Mouse (Mus musculus) regulatory T cell (primary cell): Measurements from ENCODE around the gene Itpripl2.

Source experiments
- in situ Hi-C: fragments of 300-600 bp; cut with MboI, MseI; formaldehyde crosslinking; loops from one replicate; pipeline ENCODE4 v1.15.1; 2025; ENCODE audit warnings: high pct_unique_total_duplicates

Gene Itpripl2

DNA sequence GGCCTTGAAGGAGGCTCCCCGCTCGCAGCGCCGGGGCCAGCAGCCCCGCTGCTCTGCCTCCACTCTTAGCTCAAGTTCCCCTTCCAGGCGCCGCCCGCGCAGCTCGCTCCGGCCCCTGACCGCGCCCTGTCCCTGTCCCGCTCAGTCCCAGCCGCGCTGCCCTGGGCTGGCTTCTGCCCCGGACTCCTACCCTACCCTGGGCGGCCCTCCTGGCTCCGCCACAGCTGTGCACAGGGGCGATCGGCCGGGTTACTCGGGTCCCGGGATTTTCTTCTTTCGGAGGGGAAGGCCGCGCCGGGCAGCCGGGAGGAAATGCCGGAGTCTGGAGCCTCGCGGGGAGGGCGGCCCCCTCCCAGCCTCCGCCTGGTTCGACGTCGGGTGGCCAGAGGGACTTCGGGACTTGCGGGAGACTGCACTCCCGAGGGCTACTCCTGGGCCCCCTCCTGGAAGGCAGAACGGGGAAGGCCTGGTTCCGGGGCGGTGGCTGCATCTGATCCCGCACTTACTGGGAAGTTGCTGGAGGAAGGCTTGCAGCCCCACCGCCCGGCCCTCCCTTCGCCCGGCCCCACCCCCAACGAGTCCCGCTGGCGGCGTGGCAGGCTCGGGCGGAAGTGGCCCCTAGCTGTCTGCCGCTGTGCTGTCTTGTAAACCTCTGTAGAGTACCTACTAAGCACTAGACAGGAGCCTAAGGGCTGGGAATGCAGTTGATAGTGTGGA is at the start of gene Itpripl2:
Gene Itpripl2 (minus strand): TSS at position 545 of the 717 bp plus-strand sequence.
- in situ Hi-C loops, result no loop called here

DNA sequence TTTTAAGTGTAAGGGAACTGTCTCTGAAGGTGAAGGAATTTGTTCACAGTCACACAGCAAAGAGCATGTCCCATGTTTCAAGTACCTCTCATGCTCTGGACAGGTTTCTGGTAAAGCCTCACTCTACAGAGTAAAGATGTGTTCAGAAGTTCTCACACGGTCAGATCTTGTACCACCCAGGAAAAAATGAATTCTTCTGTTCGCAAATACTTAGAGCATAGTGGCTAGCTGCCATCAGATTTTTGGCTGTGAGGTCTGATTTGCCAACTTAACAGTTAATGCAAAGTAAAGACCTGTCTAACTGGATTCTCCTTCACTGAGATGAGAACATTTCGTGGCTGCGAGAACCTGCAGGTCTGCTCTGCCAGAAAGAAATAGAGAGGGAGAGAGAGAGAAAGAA is 43.3 kb upstream of the Itpripl2 start:
- in situ Hi-C loops, result no loop called here

DNA sequence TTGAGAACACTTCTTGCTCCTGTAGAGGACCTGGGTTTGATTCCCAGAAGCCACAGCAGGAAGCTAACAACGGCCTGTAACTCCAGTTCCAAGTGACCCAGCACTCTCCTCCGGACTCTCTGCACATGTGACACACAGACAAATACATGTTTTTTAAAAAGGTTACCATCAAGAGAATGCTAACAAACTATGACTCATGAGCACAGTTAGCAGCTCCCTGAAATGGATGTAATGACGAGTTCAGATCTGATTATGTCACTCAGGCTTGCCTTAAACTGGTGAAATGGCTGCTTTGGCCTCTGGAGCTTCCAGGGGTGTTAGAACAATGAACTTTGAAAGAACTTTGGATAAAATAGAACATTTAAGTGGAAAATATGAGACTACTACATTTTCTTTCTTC is 42.6 kb upstream of the Itpripl2 start:
- in situ Hi-C loops, result no loop called here

DNA sequence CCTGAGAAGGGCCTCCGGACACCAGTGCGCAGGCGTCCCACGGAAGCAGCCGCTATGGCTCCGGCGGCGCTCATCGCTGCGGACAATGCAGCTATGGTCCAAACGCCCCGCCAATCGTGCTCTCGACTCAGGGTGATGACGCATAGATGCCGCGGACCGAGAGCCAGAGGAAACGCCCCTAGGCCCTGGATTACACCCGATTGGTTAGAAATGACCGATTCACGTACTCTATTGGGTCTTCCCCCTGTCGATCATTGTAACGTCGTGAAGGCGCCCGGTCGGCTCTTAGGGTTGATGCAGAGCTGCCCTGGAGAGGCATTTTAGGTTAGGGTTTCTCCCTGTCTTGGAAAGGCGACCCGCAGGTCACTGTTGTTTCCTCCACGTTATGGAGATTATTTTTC is 41.4 kb upstream of the Itpripl2 start, which contains the start of gene Coq7:
Gene Coq7 (minus strand): TSS at position 179 of the 401 bp plus-strand sequence.
- in situ Hi-C loops, result no loop called here

DNA sequence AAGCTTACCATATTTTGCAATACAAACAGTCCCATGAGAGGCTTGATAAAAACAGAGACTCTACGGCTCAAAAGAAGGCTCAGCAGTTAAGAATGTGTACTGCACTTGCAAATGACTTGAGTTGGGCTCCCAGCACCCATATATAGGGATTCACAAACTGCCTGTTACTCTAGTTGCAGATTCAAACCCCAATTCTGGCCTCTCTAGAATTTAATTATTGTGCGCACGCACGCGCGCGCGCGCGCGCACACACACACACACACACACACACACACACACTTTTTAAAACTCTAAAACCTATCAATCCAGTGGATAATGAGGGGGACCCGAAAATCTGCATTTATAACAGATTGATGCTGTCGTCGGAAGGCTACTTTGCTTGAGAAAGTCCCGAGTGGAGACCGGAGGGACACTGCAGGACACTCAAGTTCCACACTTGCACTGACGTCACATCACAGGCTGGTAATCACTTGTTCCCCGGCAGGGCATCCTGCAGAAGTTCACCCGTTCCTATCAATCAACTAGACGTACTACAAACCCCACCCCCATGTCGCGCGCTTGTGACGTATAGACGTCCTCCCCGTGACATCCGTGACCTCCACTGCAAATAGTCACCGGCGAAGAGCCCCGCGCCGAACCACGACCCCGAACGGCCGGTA is 40.9 kb upstream of the Itpripl2 start:
- in situ Hi-C loops, result no loop called here

DNA sequence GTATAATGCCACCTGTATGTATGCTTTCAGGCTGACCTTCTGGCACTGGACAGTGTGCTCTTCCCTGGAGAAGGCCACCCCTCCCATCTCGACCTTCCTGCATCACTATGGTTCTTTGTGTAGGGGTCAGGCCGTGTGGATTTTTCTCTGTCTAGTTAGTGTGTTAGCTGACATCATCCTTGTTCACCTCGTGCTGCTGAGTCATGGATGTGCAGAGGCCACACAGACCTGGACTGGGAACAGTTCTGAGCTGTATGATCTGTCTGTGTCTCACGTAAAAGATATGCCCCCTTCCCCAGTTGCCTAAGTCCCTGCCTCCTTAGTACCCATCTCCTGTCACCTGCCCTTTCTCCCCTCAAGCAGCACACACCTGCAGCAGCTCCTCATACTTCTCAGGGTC is 35.2 kb upstream of the Itpripl2 start:
- in situ Hi-C loops, result loop anchor here (10.0 kb wide), 1 partner anchor 232 kb away; no protein-coding TSS in a partner anchor

DNA sequence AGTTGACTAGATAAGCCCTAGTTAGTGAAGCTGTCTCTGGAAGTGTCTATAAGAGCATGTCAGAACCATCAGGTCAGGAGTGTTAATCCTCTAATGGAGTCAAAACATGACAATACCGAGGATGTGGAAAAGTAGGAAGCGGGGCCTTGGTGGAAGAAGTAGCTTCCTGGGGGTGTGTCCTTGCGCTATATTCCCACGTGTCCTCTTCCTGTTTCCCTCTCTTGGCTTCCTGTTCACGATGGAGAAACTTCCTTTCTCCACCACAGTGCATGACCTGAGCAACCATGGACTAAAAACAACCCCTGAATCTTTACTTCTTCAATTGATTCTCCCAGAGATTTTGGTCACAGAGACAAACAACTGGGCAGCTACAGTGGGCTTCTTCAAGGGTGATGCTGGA is 30.3 kb upstream of the Itpripl2 start:
- in situ Hi-C loops, result loop anchor here (10.0 kb wide), 1 partner anchor 227 kb away; no protein-coding TSS in a partner anchor

DNA sequence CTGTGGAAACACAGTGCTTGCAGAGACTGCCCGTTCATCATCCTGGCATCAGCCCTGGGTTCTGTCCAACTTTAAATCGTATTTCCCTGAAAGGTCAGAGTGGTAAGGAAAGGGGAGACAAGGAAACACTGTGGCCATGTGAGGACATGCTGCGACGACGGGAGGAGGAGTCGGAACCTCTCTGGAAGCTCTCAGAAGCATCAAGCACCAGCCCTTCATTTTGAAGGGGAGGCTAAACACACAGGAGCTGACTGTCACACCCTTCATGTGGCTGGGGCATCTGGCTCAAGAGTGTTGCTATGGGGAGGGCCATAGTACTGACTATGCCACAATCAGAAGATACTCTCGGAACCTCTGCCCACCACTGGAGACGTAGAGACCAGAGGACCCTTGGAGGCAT is 27.9 kb upstream of the Itpripl2 start:
- in situ Hi-C loops, result loop anchor here (10.0 kb wide), 1 partner anchor 225 kb away; no protein-coding TSS in a partner anchor

DNA sequence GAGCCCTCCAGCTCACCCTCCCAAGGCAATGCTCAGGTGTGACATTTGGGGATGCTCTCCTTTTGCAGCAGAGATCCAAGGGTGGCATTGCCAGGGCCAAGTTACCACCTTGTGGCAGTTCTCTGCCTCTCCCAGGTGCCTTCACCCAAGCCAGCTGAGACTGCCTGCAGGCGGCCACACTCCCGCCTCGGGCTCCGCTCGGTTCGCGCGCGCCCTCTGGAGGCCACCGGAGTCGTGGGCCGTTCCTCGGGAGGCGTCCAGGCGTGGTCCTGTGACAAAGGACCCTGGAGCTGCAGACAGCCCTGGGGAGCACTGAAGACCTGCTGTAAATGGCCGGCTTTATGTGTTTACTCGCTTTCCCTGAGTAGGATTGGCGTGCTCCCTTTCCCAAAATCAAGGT is 26.9 kb upstream of the Itpripl2 start:
- in situ Hi-C loops, result no loop called here

DNA sequence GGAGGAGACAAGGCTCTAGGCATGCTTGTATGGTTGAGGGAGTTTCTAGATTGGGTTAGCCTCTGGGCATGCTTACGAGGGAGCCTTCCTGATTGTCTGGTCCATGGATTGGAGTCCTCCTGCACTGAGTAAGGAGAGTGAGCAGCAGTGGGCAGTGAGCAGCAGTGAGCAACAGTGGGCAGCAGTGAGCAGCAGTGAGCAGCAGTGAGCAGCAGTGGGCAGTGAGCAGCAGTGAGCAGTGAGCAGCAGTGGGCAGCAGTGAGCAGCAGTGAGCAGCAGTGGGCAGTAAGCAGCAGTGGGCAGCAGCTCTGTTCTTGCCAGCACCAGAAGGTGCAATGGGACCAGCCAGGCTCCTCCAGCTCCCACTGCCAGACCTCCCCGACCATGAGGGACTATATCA is 26.0 kb upstream of the Itpripl2 start:
- in situ Hi-C loops, result no loop called here

DNA sequence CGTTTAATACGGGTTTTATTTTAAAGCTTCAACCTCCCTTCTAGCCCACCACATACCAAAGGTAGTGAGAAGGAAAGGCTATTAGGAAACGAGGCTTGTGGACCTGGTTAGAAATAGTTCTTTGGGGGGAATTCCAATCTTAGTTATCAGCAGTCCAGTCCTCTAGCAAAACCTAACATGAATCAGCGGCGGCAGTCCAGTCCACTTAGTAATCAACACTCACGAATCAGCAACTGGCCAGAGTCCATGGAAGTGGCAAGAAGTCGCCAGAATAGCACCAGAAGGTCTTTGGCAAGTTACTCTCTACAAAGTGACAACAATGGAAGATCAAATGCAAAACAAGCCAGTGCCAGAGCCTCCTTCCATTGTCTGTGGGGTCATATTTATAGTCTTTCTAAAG is 16.8 kb upstream of the Itpripl2 start:
- in situ Hi-C loops, result no loop called here

DNA sequence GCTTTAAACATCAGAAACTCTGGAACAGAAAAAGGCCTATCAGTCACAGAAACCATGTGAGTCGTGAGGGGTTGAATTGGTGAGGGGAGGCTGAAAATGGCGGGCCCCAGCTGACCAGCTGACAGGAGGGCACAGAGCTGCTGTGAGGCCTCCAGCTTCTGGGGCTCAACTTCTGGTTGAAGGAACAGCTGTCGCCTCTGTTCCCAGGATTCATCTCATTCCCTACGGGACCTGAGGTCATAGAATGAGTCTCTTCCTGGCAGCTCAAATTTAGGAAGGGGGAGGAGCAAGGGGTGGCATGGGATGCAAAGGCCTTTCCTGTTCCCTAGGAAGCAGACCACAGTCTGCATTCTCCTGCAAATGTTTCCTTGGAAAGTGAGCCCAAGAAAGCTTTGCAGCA is 12.1 kb upstream of the Itpripl2 start:
- in situ Hi-C loops, result no loop called here

DNA sequence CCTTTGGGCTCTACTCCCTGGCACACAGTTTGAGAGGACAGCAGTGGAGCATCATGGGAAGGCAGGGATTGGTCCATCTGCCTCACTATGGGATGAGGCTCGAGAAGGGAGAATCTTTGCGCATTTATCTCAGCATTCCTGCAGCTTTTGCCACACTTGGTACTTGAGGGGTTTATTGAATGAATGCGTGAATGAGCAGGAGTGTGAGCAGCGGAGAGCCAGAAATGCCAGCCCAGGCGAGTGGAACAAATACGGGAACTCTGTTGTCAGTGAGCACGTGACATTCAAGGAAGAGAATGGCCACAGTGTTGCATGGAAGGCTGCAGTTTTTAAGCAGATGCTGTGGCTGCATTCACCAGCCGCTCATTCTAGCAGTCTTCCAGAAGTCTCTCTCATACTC is 10.6 kb upstream of the Itpripl2 start:
- in situ Hi-C loops, result no loop called here

DNA sequence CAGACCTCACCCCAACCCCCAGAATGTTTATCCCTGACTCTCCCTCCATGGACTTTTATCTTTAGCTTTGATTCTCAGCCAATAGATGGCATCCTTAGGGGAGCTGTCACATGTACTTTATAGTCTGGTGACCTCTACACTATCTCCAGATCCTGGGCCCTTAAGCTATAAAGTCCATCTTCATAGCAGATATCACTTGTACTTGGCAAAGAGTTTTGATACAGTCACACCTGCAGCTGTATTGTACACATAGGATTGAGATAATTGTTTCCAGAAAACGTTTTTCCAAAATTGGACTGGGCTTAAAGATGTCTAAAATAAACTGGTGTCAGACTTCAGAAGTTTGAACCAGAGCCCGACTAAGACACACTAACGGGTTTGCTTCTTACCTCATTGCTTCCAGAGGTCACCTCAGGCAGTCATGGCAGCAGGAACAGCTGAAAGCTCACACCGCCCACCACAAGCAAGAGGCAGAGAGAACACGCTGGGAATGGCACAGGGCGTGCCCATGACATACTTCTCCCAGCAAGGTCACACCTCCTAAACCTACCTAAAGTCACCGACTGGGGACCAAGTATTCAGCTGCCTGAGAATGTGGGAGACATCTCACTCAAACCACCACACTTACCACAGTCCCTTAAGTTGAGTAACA is 8.1 kb upstream of the Itpripl2 start:
- in situ Hi-C loops, result no loop called here

DNA sequence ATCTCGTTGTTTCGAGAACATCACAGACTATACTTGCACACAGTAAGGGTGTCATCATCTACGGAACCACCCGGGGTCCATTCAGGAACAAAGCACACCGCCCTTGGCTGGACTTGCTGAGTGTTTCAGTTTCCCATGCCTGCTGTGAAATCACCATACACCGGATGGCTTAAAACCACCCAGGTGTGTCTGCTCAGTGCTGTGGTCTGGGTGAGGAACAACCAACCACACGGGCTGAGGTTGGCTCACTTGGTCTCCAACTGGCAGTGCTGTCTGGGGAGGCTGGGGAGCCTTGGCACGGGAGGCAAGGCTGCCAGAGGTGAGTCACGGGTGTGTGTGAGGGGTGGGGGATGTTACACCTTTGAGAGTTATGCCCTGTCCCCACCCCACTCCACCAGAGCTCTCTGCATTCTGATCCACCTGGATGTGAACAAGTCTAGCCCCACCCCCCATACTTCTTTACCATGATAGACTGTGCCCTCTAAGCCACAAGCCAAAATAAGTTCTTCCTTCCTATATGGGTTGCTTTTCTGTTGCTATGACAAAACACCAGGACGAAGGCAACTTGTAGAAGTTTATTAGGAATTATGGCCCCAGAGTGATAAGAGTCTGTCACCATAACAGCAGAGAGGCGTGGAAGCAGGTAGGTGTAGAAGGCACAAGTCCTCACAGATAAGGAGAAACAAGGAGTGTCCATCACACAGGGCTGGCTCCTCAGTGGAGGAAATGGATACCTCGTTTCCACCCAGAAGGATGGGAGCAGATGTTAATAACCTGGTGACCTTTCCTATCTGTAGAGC is 7.4 kb upstream of the Itpripl2 start:
- in situ Hi-C loops, result no loop called here

DNA sequence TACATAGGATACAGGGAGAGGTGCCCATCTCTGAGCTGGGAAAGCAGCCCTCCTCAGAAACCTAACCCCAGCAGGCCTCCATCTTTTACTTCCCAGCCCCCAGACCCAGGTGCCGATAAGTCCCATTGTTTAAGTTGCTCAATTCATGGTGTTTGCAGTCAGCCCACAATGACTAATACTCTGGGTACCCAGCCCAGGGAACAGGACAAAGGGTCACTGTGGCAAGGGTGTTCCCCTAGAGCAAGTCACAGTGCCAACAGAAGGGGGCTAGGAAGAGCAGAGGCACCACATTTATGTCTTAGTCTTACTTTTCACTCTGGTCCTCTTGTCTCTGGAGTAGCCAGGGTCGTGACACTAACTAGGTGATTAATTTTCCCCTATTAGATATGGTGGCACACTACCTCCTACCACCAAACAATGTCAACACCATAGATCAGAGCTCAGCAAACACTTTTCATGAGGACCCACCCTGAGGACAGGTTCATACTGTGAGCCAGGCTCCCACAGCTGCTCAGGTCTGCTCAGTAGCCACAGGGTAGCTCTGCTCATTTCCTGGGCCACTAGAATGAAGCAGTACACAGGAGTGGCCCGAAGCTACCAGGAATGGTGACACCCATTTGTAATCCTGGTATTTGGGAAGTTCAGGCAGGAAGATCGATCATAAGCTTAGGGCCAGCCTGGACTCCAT is 3.3 kb upstream of the Itpripl2 start:
- in situ Hi-C loops, result no loop called here

DNA sequence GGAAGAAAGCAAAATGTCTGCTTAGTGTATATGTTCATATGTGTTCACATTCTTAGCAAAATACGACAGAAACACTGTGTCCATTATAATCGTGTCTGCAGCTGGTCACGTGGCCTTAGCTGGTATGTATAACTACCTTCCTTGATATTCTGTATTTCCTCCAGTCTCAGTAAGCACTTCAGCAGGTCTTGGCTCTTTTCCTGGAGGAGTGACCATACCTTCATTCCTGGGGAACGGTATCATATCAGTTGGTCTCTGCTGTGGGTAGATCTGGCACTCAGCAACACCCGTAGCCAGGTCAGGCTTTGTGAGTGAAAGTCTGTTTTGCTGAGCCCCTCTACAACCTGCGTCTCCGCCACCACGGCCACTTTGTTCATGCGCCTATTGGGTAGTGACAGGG is 2.1 kb upstream of the Itpripl2 start:
- in situ Hi-C loops, result no loop called here

DNA sequence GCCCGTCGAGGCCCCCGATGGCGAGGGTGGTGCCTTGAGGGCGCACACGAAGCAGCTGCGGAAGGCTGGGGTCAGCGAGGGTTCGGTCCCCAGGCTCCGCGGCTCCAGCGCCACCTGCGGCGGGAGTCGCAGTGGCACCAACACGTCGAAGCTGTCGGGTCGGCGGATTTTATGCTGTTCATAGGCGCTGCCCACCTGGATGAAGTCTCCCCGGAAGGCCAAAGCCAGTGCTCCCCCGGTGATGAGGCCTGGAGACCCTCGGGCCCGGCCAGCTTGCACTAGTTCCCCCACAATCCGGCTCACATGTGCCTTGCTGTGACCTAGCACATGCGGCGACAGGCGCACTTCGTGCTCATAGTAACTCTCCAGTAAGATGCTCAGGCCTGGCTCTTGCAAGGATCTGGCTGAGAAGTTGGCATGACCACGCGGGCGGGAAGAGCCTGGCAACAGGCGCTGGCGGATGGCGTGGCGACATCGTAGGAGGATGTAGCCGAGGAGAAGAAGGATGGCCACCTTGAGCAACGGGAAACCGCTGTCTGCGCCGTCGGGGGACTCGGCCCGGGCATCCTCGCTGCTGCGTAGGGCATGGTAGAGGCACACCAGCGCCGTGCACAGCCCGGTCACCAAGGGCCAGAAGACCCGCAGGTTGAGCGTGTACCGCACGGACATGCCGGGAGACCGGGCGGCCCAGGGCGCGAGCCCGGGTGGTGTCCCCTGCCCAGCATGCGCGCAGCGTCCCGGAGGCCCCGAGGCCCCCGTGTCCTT is 927 bp downstream of the Itpripl2 start:
- in situ Hi-C loops, result no loop called here

DNA sequence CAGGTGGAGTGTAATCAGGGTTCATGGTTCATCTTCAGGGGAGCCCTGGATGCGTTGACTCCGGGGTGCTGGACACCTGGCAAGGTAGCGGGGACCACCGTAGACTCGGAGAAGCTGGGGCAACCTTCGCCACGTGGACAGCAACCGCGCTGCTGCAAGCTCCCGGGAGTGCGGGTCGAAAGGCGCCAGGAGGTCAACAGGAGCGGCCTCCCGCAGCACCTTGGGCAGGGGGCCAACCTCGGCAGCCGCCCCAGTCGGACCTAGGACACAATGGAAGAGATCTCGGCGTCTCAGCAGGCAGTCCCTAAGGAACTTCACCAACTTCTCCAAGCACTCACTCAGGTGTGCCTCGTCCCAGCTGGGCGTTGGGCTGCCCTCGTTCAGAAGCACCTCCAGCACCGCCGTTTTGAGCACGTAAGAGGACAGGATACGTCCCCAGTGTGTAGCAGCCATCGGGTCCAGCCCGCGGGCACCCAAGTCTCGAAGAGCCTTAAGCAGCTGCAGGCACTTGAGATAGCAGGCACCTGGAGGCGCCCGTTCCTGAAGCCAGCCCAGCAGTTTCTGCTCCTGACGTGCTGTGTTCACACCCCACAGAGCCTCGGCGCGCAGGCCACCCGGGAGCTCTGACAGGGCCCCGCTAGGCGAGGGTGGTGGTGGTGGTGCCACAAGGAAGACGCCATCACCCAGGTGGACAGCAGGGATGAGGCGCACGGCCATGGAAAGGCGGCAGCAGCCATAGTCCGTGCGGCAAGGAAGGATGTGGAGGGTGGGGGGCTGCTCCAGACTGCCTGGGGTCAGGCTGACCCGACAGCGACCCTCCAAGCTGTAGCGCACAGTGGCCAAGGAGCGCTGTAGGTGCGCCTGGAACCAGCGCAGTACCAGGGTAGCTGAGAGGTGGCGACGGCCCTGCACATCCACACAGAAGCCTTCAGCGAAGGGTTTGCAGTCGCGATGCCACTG is 1.8 kb downstream of the Itpripl2 start:
- in situ Hi-C loops, result no loop called here
